Mouse (Mus musculus): ENCODE measurements around the gene Ralgps1.

- TF ChIP-seq CTCF (IDR thresholded peaks at IDR 0.05; ENCODE audit: extremely low read depth, insufficient read length, insufficient replicate concordance, low read depth, low read length) (no peak), POLR2A (IDR thresholded peaks at IDR 0.05; ENCODE audit: low read depth, low read length) (no peak)
Measured at GRCm38 (mm10) chr2:33219637-33220036, 151.6 kb downstream of the Ralgps1 start.
